Mouse (Mus musculus): ENCODE data around the gene Lactb.
A peak's percentile ranks its signal among the peaks of the same experiment; 100 is the strongest.
"Not testable (repeated sequence)": the region's sequence is repeated elsewhere in the genome, so short reads cannot be mapped to it uniquely, and the experiment has no call there.

Gene Lactb

GRCm38 (mm10) chr9:66920488-66921279 is 54.6 kb downstream of the Lactb start:
- DNase-seq (ENCODE audit: low spot score): no peak

GRCm38 (mm10) chr9:66919981-66920380 is 55.3 kb downstream of the Lactb start:
- no peak for DNase-seq (ENCODE audit: low spot score)

GRCm38 (mm10) chr9:66919382-66919971 is 55.8 kb downstream of the Lactb start, which contains the start of gene Rab8b:
Rab8b (minus strand) TSS chr9:66919687.
- DNase-seq (ENCODE audit: low spot score): peak; percentile 92

- DNase-seq (ENCODE audit: low spot score): no peak
Observed at GRCm38 (mm10) chr9:66918672-66919330, 56.5 kb downstream of the Lactb start.

GRCm38 (mm10) chr9:66917892-66918255 is 57.4 kb downstream of the Lactb start:
- no peak for DNase-seq (ENCODE audit: low spot score)

- DNase-seq (ENCODE audit: low spot score): no peak
Observed at GRCm38 (mm10) chr9:66917216-66917891, 57.9 kb downstream of the Lactb start.

GRCm38 (mm10) chr9:66915869-66916785 is 59.2 kb downstream of the Lactb start:
- DNase-seq (ENCODE audit: low spot score): no peak

- DNase-seq (ENCODE audit: low spot score): no peak
Observed at GRCm38 (mm10) chr9:66915401-66915800, 59.9 kb downstream of the Lactb start.

- no peak for DNase-seq (ENCODE audit: low spot score)
Observed at GRCm38 (mm10) chr9:66914540-66914939, 60.7 kb downstream of the Lactb start.

- DNase-seq (ENCODE audit: low spot score): not testable (repeated sequence)
Observed at GRCm38 (mm10) chr9:66913254-66913934, 61.9 kb downstream of the Lactb start.

- DNase-seq (ENCODE audit: low spot score): no peak
Observed at GRCm38 (mm10) chr9:66912304-66912703, 63.0 kb downstream of the Lactb start.

GRCm38 (mm10) chr9:66910677-66911076 is 64.6 kb downstream of the Lactb start:
- no peak for DNase-seq (ENCODE audit: low spot score)

- DNase-seq (ENCODE audit: low spot score): no peak
Observed at GRCm38 (mm10) chr9:66909922-66910321, 65.4 kb downstream of the Lactb start.

- DNase-seq (ENCODE audit: low spot score): no peak
Observed at GRCm38 (mm10) chr9:66907746-66908397, 67.4 kb downstream of the Lactb start.

- DNase-seq (ENCODE audit: low spot score): no peak
Observed at GRCm38 (mm10) chr9:66907126-66907525, 68.2 kb downstream of the Lactb start.

- DNase-seq (ENCODE audit: low spot score): no peak
Observed at GRCm38 (mm10) chr9:66905990-66906389, 69.3 kb downstream of the Lactb start.
